Mouse (Mus musculus) limb, embryonic 11.5 days (tissue): ENCODE data around the gene Hhat. TPM values are rescaled to one million over a fixed set of nuclear protein-coding genes. Genes with fewer than 3 reads are reported as not detected.

Experiments used
- ATAC-seq: fragments of 200-750 bp; cut with Nextera tagmentation; 2 replicates; pipeline ENCODE4 v1.8.0; 2017; ENCODE audit warnings: low read depth; ENCODE audit not compliant: insufficient number of reproducible peaks, low FRiP score, low TSS enrichment
- DNase-seq: peaks from one replicate; pipeline ENCODE4 v3.0.0-alpha.2; 2015; ENCODE audit warnings: low spot score
- H3K27ac ChIP-seq: fragments of 300-500 bp; sonication (generic); replicated peaks from 2 replicates; pipeline ENCODE4 v1.5.1; 2014; ENCODE audit warnings: low read depth, mild to moderate bottlenecking, low read length
- H3K27me3 ChIP-seq: fragments of 300-500 bp; sonication (generic); 2 replicates; pipeline ENCODE4 v1.6.1; 2014; ENCODE audit warnings: mild to moderate bottlenecking, low read length, mixed read lengths; ENCODE audit not compliant: control insufficient read depth, insufficient read depth
- H3K36me3 ChIP-seq: fragments of 300-500 bp; sonication (generic); 2 replicates; pipeline ENCODE4 v1.6.1; 2014; ENCODE audit warnings: mild to moderate bottlenecking, low read length, moderate library complexity, mixed read lengths; ENCODE audit not compliant: control insufficient read depth, insufficient read depth
- H3K4me1 ChIP-seq: fragments of 300-500 bp; sonication (generic); 2 replicates; pipeline ENCODE4 v1.6.1; 2014; ENCODE audit warnings: low read length, mixed read lengths; ENCODE audit not compliant: control insufficient read depth, insufficient read depth
- H3K4me2 ChIP-seq: fragments of 300-500 bp; sonication (generic); 2 replicates; pipeline ENCODE4 v1.6.1; 2014; ENCODE audit warnings: low read depth, mild to moderate bottlenecking, moderate library complexity; ENCODE audit not compliant: severe bottlenecking
- H3K4me3 ChIP-seq: fragments of 300-500 bp; sonication (generic); 2 replicates; pipeline ENCODE4 v1.5.1; 2014; ENCODE audit warnings: low read depth, low read length
- H3K9ac ChIP-seq: fragments of 300-500 bp; sonication (generic); 2 replicates; pipeline ENCODE4 v1.6.1; 2014; ENCODE audit warnings: mild to moderate bottlenecking, low read length
- H3K9me3 ChIP-seq: fragments of 300-500 bp; sonication (generic); 2 replicates; pipeline ENCODE4 v1.6.1; 2016; ENCODE audit warnings: low read length; ENCODE audit not compliant: control insufficient read depth
- WGBS: fragments of 180-500 bp; shearing (Covaris S2); extraction: QIAGEN DNeasy Blood & Tissue Kit; methylation state at CpG from one replicate; pipeline ENCODE4 v1.1.7; 2014; 5-methylcytosine and 5-hydroxymethylcytosine counted together
- polyA plus RNA-seq: library from polyadenylated mRNA; unstranded; fragments of >200 nt; fragmentation: Nextera tagmentation; extraction: Ambion mirVana; gene quantifications from 2 replicates; pipeline ENCODE4 v1.2.1, GENCODE M21; 2014

Hhat gene
- polyA plus RNA-seq, 1 experiment from 2014 or later = 16.6 TPM

- 84% methylated on average over 8 of the region's 8 CpGs for WGBS
- H3K4me2 ChIP-seq = no peak overlapping the region
- no peaks in the 10 kb centered on the region for H3K36me3 ChIP-seq
These were observed 70.5 kb downstream of the Hhat start for GRCm38 (mm10) chr1:192700339-192701073.

GRCm38 (mm10) chr1:192699101-192699500, 71.9 kb downstream of the Hhat start:
- no peaks in the 10 kb centered on the region for H3K4me1 ChIP-seq
- no peak for ATAC-seq
- H3K27me3 ChIP-seq = no peaks in the 10 kb centered on the region
- H3K9me3 ChIP-seq = no peaks in the 10 kb centered on the region
- H3K4me2 ChIP-seq = no peak overlapping the region
- no peaks in the 10 kb centered on the region for H3K36me3 ChIP-seq
- no peak overlapping the region for H3K9ac ChIP-seq
- DNase-seq = no peak
- H3K4me3 ChIP-seq = no peak overlapping the region
- H3K27ac ChIP-seq = no peak overlapping the region

More at GRCm38 (mm10) chr1:192700339-192701073, 70.5 kb downstream of the Hhat start:
- H3K4me1 ChIP-seq = no peaks in the 10 kb centered on the region
- no peak overlapping the region for H3K27ac ChIP-seq
- no peak overlapping the region for H3K4me3 ChIP-seq
- DNase-seq (no peak), ATAC-seq (no peak)
- no peak overlapping the region for H3K9ac ChIP-seq
- no peaks in the 10 kb centered on the region for H3K9me3 ChIP-seq
- no peaks in the 10 kb centered on the region for H3K27me3 ChIP-seq

DNA sequence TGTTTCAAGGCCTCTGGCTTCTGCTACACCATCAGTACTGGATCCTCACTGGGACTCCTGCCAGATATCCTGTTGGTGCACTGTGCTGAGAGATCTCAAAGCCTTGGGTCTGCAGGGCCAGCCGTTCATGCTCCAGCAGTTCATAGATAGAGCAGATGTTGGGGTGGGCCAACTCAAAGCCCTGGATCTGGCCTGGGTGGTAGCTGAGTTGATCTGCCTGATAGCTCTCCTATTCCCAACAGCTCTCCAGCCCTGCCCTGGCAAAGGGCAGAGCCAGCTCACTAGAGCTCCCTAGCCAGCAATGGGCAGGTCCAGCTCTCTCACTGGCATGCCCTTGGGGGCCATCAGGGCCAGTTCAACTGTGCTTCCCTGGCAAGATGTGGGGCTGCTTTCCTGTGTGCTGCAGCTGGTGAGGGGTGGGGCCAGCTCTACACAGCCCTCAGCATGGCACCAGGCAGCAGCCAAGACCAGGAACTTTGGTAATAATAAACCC, 74.6 kb downstream of the Hhat start:
- no peak overlapping the region for H3K9ac ChIP-seq
- DNase-seq (no peak), ATAC-seq (no peak)
- WGBS = 76% methylated on average over 1 of the region's 1 CpGs
- H3K4me2 ChIP-seq = no peak overlapping the region
- H3K4me1 ChIP-seq = no peaks in the 10 kb centered on the region
- H3K4me3 ChIP-seq = no peak overlapping the region
- no peak overlapping the region for H3K27ac ChIP-seq
- H3K27me3 ChIP-seq = no peaks in the 10 kb centered on the region
- H3K36me3 ChIP-seq = no peaks in the 10 kb centered on the region
- no peaks in the 10 kb centered on the region for H3K9me3 ChIP-seq

GRCm38 (mm10) chr1:192693644-192694043, 77.4 kb downstream of the Hhat start:
- no peak overlapping the region for H3K4me2 ChIP-seq
- no peak overlapping the region for H3K4me3 ChIP-seq
- H3K9ac ChIP-seq = no peak overlapping the region
- H3K4me1 ChIP-seq = no peaks in the 10 kb centered on the region
- no peak for DNase-seq
- no peak overlapping the region for H3K27ac ChIP-seq
- no peaks in the 10 kb centered on the region for H3K36me3 ChIP-seq
- H3K9me3 ChIP-seq = no peaks in the 10 kb centered on the region
- 93% methylated on average over 10 of the region's 10 CpGs for WGBS
- no peak for ATAC-seq
- H3K27me3 ChIP-seq = no peaks in the 10 kb centered on the region

DNA sequence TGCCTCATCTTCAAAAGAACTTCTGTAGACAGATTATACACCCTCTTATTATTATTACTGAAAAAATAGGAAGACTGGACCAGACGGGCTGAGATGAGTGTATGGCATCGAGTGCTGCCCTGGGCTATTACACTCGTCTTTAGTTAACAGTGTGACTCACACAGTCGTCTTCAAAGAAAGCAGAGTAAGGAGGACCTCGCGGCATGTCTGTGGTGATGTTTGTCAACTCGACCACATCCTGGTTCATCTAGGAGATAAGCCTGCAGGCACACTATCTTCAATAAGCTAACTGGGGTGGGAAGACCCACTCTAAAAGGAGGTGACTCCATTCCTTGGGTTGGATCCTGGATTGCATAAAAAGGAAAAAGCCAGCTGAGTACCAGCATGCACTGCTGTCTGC, 78.0 kb downstream of the Hhat start:
- no peak overlapping the region for H3K27ac ChIP-seq
- H3K36me3 ChIP-seq = no peaks in the 10 kb centered on the region
- ATAC-seq (no peak), DNase-seq (no peak)
- 83% methylated on average over 7 of the region's 7 CpGs for WGBS
- no peak overlapping the region for H3K4me2 ChIP-seq
- no peak overlapping the region for H3K4me3 ChIP-seq
- H3K9ac ChIP-seq = no peak overlapping the region
- no peaks in the 10 kb centered on the region for H3K27me3 ChIP-seq
- no peaks in the 10 kb centered on the region for H3K9me3 ChIP-seq
- H3K4me1 ChIP-seq = no peaks in the 10 kb centered on the region

GRCm38 (mm10) chr1:192682219-192682951, 88.6 kb downstream of the Hhat start:
- Histone ChIP-seq H3K9me3 (no peaks in the 10 kb centered on the region), H3K9ac (no peak overlapping the region), H3K36me3 (no peaks in the 10 kb centered on the region), H3K4me3 (no peak overlapping the region), H3K27me3 (no peaks in the 10 kb centered on the region), H3K27ac (no peak overlapping the region), H3K4me2 (no peak overlapping the region), H3K4me1 (no peaks in the 10 kb centered on the region)
- no peak for DNase-seq
- 88% methylated on average over 4 of the region's 4 CpGs for WGBS
- no peak for ATAC-seq

GRCm38 (mm10) chr1:192677236-192677635, 93.8 kb downstream of the Hhat start:
- 86% methylated on average over 5 of the region's 5 CpGs for WGBS
- no peak overlapping the region for H3K27ac ChIP-seq
- no peaks in the 10 kb centered on the region for H3K36me3 ChIP-seq
- H3K4me2 ChIP-seq = no peak overlapping the region
- H3K9ac ChIP-seq = no peak overlapping the region
- no peaks in the 10 kb centered on the region for H3K4me1 ChIP-seq
- no peak overlapping the region for H3K4me3 ChIP-seq
- no peaks in the 10 kb centered on the region for H3K27me3 ChIP-seq
- ATAC-seq = no peak
- DNase-seq = no peak
- H3K9me3 ChIP-seq = no peaks in the 10 kb centered on the region

DNA sequence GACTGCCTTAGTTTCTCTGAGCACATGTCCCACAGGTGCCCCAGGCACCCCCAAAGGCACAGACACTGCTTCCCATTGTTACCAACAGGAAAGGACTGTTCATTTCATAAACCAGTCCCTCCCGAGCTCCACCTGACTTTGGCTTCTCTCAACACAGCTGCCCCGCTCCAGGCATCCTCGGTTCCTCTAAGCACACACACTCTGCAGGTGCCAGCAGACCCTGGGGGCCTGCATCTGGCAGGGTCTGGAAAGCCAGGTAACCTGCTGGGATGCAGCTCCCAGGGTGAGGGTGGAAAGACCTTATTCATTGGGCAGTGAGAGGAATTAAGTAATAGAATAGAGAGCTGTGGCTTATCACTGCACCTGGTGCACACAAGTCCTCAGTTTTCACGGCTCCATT, 107.4 kb downstream of the Hhat start:
- H3K9ac ChIP-seq = no peak overlapping the region

More for the DNA sequence above, 107.4 kb downstream of the Hhat start:
- H3K9me3 ChIP-seq = no peaks in the 10 kb centered on the region; the same call in 1 of the 2 replicates
- DNase-seq = no peak
- no peaks in the 10 kb centered on the region for H3K36me3 ChIP-seq
- no peaks in the 10 kb centered on the region for H3K27me3 ChIP-seq
- 59% methylated on average over 4 of the region's 4 CpGs for WGBS
- H3K4me3 ChIP-seq = no peak overlapping the region
- no peak overlapping the region for H3K27ac ChIP-seq
- no peak overlapping the region for H3K4me2 ChIP-seq
- peak; percentile 68 for ATAC-seq
- H3K4me1 ChIP-seq = peaks cover 4% of the 10 kb centered on the region; the same call in 1 of the 2 replicates
